Mouse (Mus musculus): ENCODE data around the gene Kif3b.
"Not testable (repeated sequence)": the region's sequence is repeated elsewhere in the genome, so short reads cannot be mapped to it uniquely, and the experiment has no call there.

GRCm38 (mm10) chr2:153270231-153270915 lies 20.8 kb upstream of the Kif3b start:
- TF ChIP-seq POLR2A (IDR thresholded peaks at IDR 0.05; ENCODE audit: borderline replicate concordance, insufficient read depth, low read length); CTCF (IDR thresholded peaks at IDR 0.05; ENCODE audit: borderline replicate concordance, insufficient read depth, low read depth, low read length): not testable (repeated sequence)

Data from cerebellum, adult 2 months (tissue).